Mouse (Mus musculus): ENCODE data around the gene Nisch. TPM values are rescaled to one million over a fixed set of nuclear protein-coding genes. Genes with fewer than 3 reads are reported as not detected.

Gene Nisch
- total RNA-seq, 2 experiments from 2014 or later, result 185 to 197 TPM

DNA sequence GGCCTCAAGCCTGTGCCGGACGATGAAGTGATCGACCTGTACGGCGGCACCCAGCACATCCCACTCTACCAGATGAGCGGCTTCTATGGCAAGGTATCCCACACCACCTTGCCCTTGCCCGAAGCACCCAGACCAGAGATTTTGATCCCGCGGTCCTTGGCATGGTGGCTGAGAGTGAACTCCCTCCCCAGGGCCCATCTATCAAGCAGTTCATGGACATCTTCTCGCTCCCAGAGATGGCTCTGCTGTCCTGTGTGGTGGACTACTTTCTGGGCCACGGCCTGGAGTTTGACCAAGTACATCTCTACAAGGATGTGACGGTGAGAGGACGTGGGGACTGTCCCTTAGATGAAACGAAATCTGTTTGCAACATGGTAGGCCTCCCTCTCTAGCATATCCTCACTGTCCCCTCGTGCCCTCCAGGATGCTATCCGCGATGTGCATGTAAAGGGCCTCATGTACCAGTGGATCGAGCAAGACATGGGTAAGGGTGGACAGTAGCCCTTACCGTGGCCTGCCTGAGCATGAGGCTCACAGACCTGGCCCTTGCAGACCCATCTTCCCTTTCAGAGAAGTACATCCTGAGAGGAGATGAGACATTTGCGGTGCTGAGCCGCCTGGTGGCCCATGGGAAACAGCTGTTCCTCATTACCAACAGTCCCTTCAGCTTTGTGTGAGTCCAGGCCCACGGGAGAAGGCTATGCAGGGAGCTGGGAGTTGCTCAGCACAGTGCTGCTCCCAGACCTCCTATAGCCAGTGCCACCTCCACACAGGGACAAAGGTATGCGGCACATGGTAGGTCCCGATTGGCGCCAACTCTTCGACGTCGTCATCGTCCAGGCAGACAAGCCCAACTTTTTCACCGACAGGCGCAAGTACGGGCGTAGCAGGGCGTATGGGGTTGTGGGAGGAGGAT lies 81.0 kb downstream of the Nisch start:
- intact Hi-C loops (cut with DNase I), result no loop called here
- no peak for DNase-seq

DNA sequence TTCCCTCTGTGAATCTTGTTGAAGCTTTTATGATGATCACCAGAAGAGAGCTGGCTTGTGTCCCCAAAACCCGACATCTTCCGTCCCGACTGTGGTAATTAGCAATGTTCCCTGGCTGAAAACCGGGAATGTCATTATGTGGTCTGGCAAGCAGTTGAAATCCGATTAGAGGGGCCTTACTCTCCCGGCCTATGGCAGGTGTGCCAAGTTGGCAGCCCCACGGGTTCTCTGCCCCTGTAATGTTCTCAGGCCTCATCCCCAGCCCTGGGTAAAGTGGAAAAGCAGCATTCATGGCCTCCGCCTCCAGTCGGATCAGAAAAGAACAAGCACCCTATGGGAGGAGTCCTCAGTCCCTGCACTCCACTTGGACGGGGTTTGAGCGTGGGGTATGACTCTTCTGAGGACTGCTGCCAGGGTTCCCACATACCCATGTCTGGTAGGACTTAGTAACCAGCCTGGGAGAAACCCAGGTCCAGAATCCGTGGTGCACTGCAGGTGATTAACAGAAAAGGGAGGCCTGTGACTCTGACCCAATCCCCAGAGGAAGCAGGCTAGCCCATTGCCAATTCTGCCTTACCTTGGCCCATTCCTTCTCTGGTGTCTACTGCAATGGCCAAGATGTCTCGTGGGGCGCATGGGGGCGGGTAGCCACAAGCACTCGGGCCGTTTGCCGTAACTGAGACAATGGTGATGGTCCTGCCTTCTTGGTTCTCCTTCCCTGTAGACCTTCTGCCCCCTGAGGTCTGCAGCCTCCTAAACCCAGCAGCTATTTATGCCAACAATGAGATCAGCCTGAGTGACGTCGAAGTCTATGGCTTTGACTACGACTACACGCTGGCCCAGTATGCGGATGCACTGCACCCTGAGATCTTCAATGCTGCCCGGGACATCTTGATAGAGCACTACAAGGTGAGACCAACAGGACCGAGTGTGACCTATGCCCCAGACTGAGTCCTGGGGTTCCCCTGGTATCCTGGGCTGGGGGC lies 82.4 kb downstream of the Nisch start:
- intact Hi-C loops (cut with DNase I), result no loop called here
- peak in 1 of 2 experiments; percentile 34 for DNase-seq

DNA sequence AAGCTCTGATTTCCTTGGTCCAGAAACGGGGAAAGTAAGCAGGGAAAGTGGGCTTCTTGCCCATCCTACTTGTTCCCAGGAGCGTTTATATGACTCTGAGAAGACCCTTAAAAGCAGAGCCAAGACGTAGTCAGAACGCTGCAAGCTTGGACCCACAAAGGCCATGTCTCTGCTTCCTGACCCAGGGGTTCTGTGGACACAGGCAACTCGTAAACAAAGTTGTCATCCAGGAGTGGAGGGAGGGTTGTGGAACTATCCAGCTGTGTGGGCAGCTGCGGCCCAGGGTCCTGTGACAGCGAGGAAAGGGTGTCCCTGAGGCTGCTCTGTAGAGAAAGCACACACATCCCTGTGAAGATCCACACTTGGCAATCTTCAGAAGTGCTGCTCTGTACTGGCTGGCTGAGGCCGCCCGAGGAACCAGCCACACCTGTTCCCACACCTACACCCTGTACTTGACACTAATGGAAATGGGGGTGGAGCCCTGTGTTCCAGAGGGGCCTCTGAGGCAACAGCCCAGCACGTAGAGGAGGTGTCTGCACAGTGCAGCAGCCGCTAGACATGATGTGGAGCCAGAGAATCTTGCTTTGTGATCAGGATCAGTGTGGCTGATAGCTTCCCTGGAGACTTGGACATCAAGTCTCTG lies 83.6 kb downstream of the Nisch start:
- DNase-seq, result peak in 1 of 2 experiments; percentile 2
- intact Hi-C loops (cut with DNase I), result no loop called here

DNA sequence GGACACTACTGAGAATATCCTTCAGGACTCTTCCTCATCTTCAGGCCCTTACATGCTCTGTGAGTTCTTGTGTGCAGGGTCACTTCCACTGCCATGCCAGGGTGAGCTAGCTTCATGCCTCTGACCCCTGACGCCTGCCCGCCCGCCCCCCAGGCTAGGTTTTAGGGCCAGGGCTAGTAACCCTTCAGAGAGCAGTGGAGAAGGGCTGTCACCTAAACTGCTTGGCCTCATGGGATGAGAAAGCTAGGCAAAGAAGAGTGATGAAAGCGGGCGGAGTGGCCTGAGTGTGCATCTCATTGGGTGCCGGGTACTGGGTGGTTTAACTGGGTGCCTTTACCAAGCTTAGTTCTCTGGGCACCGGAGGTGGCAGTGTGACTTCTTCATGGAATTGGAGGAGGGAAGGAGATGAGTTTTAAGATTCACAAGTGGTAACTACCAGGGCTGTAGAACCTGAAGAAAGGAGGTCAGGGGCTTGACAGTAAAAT lies 84.2 kb downstream of the Nisch start:
- peak in 1 of 2 experiments; percentile 1 for DNase-seq
- intact Hi-C loops (cut with DNase I), result no loop called here

DNA sequence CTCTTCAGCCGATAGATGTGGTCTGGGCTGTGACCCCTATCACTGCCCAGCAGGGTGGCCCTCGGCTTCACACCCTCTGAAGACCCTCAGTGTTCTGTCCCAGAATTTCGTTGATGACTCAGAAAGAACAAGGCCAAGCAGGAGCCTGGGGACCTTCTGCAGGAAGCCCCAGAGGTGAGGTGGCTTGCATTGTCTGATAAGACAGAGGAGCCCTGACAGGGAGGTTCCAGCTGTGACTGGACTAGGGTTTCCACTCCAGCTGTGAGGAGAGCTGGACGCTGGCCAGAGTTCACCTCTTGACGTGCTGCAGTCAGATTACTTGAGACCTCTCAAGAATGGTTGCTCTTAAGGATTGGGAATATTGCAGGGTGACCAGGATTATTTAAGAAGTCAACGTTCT lies 84.7 kb downstream of the Nisch start:
- DNase-seq, result peak in 1 of 2 experiments; percentile 35

DNA sequence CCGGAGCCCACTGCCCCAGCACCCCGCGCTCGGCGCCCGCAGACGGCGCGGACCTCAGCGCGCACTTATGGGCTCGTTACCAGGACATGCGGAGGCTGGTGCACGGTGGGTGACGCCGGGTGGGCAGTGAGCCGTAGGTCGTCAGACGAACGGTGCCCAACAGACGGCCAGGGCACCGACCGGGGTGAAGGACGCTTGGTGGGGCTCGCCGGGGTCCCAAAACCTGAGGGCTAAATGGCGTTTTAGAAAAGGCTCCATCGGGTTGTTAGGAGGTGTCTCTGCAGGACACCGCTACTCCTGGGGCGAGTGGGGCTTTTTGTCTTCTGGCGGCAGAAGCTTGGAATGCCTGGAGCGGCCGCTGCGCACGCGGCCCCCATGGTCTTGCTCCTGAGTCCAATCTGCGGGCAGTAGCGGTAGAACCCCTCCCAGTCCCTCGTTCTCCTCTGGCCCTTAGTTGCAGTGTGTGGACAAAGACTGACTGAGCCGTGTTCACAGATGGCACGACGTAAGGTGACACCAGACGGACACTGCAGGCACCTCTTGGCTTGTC lies 85.4 kb downstream of the Nisch start:
- DNase-seq, result peak in 1 of 2 experiments; percentile 30
- intact Hi-C loops (cut with DNase I), result loop anchor here (2.0 kb wide), 1 partner anchor 63 kb away; no protein-coding TSS in a partner anchor

More for the DNA sequence above, 84.7 kb downstream of the Nisch start:
- intact Hi-C loops (cut with DNase I), result no loop called here

DNA sequence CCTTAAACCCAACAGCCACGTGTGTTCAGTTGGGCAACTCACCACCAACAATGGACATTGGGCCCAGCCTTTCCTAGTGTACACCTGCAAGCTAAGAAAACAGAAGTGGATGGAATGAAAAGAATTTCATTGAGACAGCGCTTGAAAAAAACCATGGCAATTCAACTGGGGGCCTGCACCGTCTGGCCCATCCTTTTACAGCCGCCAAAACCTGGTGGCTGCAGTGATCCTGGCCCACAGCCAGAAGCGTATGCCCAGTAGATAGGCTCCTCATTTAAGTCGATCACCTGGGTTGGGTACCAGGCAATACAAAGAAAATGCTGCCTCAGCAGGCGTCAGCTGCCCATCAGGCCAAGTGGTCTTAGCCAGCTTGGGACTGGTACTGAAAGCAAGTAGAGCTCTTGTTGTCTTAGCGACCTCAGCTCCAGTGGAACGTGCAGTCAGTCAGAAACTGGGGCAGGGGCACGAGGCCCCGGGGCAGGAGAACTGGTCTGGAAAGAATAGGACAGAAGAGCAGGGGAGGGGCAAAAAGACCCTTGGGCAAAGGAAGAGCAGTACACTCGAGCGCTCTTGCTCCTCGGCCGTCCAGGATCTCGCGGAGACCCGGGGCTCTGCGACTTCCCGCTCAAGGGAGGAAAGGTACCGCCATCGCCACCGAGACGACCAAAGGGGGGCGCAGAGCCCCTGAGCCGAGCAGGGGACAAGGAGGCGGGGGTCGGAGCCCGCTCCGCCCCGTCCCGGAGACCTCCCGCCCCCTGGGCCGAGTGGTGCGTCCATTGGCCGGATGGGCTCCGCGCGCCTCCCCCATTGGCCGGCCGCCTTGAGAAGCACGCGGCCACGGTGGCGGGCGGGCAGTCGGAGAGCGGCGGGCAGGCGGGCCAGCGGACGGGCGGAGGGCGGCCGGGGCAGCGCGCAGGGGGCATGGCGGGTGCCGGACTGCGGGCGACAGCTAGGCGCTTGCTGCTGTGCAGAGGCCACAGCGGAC lies 86.2 kb downstream of the Nisch start, which contains the start of gene Nt5dc2:
Gene Nt5dc2 (plus strand): TSS at position 818 of the 985 bp plus-strand sequence.
- peak; percentile 93 to 94 for DNase-seq
- intact Hi-C loops (cut with DNase I), result loop anchor here (2.0 kb wide), 1 partner anchor 64 kb away; no protein-coding TSS in a partner anchor

DNA sequence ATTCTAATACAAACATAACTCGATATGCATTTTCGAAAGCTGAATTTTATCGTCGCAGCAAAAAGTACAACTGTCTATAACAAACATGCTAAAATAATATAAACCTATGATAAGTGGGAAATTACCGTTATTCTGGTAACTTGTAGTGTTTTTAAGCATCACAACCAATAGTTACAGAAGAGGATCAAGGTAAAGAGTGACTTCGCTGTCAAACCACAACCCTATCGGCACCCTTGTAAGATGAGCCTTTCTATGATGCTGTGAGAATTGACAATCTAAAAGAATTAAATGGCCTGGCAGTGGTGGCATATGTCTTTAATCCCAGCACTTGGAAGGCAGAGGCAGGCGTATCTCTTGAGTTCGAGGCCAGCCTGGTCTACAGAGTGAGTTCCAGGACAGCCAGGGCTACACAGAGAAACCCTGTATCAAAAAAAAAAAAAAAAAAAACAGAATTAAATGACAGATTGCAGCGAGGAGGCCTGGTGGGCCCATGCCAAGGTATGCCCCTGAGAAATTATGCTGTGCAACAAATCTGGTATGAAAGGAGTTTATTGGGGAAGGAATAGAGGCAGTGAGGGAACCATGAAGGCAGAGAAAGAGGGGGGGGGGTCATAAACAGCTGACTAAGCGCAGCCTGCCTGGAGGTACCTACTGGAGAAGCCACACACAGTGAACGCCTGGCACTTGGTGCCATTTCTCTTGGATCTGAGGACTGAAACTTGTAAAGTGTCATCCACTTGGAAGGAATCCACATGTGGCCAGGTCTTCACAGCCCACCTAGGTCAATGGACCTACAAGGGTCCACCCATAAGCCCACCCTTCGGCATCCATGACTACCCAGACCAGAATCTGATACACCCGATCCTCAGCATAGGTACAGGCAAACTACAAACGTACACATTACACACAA lies 87.2 kb downstream of the Nisch start:
- intact Hi-C loops (cut with DNase I), result loop anchor here (2.0 kb wide), 1 partner anchor 65 kb away; no protein-coding TSS in a partner anchor

DNA sequence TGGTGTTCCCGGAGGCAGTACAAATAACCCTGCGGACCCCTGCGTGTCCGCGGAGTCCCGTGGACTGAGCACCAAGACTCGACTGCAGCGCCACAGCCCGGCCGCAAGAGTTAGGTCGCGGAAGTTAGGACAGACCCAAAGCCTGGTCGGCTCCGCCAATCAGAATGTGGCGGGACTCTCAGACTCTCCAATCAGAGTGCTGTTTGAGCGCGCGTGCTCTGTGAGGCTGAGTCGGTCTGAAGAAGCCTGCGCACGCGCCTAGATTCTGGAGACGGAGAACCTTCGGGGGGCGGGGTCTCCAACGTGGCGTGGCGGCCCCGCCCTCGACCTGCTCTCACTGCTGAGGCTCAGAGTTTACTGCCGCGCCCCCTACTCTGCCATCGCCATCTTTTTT lies 87.9 kb downstream of the Nisch start, which contains the start of gene Smim4:
Gene Smim4 (minus strand): TSS at position 131 of the 394 bp plus-strand sequence.
- intact Hi-C loops (cut with DNase I), result no loop called here
- peak; percentile 96 for DNase-seq

More for the DNA sequence above, 87.2 kb downstream of the Nisch start:
- no peak for DNase-seq

DNA sequence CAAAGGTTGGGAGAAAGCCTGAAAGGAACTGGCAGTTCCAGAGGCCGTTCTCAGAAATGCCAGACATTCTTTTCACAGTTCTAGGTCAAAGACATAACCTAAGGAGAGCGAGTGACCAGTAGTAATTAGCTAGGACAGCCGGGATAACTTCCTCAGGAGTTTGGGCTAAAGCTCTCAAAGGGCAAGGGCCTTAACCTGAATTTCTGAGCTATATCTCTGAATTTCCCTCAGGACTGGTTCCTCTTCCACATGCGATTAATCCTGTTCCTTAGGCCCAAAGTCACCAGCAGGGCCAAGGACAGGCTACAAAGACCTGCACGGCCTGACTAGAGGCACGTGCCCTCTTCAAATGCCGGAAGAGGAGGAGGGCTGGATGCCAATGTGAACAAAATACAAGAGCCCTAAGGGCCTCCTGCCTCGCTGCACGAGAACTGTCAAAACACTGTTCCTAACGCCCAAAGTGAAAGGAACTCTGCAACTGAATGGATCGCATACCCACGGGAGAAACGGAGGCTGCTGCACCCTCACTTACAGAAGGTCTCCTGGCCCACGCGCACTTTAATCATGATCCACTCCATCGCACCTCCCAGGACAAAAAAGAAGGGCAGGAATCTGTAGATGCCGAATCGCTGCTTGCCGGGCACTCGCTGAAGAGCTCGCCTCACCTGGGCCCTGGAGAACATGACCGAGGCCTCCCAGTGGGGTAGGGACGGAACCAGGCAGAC lies 88.5 kb downstream of the Nisch start:
- intact Hi-C loops (cut with DNase I), result no loop called here

DNA sequence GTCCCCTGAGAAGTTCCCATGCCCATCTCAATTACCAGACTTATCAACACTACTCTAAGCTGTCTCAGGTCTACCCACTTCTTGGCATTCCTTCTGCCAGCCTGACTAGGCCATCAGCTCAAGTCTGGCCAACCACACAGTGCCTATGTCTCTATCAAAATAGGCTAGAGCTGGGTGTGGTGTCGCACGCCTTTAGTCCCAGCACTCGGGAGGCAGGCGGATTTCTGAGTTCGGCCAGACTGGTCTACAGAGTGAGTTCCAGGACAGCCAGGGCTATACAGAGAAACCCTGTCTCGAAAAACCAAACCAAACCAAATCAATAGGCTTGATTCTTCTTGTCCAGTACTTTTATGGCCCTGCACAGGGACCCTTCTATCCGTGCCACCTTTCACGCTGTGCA lies 89.9 kb downstream of the Nisch start:
- DNase-seq, result no peak
- intact Hi-C loops (cut with DNase I), result no loop called here

More for the DNA sequence above, 88.5 kb downstream of the Nisch start:
- peak; percentile 53 to 70 for DNase-seq

DNA sequence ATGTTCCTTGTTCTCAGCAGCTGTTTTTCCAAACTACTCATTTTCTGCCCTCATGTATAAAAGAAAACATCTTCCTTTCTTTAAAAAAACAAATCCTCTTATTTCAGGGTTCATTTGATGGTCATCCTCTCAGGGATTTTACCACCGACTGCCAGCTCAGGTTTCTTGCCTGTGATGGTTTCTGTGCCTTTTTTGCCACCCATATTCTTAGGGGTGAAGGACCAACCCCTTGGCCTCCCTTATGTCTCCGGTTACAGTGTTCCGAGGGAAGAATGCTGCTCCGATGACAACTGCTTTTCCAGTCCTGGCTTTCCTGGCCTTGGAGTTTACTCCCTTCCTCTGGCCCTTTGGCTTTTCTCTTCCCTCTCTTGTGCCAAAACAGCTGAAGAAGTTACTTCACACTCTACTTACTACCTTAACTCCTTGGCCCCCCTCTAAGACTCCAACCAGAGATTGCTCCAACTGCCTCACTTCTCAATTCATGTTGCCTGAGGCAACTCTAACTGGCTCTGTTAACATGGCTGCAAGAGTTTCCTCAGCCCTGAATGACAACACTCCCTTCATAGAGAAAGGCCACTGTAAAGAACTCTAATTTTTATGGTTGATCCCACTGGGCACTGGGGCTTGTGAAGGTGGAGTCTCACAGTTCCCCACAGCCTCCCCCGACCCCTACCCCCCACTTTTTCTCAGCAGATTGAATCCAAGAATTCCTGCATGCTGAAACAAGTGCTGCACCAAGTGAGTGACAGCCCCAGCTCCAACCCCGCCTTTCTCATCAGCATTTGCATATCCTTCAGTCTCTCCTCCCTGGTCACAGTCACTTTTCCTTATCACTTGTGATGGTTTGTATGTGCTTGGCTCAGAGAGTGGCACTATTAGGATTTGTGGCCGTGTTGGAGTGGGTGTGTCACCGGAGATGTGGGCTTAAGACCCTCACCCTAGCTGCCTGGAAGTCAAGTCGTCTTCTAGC lies 91.4 kb downstream of the Nisch start:
- DNase-seq, result no peak

More for the DNA sequence above, 91.4 kb downstream of the Nisch start:
- intact Hi-C loops (cut with DNase I), result no loop called here

All from heart, postnatal 14 days (tissue).